Mouse (Mus musculus) limb, embryonic 14.5 days (tissue): ENCODE results near the gene Cxcr1. TPM values are rescaled to one million over a fixed set of nuclear protein-coding genes. Genes with fewer than 3 reads are reported as not detected.
A peak's percentile ranks its signal among the peaks of the same experiment; 100 is the strongest.

Experiments
- ATAC-seq: fragments of 200-750 bp; cut with Nextera tagmentation; 2 replicates; pipeline ENCODE4 v1.8.0; 2017; ENCODE audit warnings: low read depth, moderate number of reproducible peaks, moderate TSS enrichment; ENCODE audit not compliant: low FRiP score
- DNase-seq: peaks from one replicate; pipeline ENCODE4 v3.0.0-alpha.2; 2015; ENCODE audit warnings: low spot score
- H3K27ac ChIP-seq: fragments of 300-500 bp; sonication (generic); replicated peaks from 2 replicates; pipeline ENCODE4 v1.5.1; 2014; ENCODE audit warnings: low read depth, mild to moderate bottlenecking, low read length, moderate library complexity, mixed read lengths
- H3K27me3 ChIP-seq: fragments of 300-500 bp; sonication (generic); 2 replicates; pipeline ENCODE4 v1.6.1; 2014; ENCODE audit warnings: low read length, mixed read lengths; ENCODE audit not compliant: control insufficient read depth, insufficient read depth
- H3K36me3 ChIP-seq: fragments of 300-500 bp; sonication (generic); 2 replicates; pipeline ENCODE4 v1.6.1; 2014; ENCODE audit warnings: mild to moderate bottlenecking, low read length, moderate library complexity, mixed read lengths; ENCODE audit not compliant: control insufficient read depth, insufficient read depth
- H3K4me1 ChIP-seq: fragments of 300-500 bp; sonication (generic); 2 replicates; pipeline ENCODE4 v1.6.1; 2014; ENCODE audit warnings: antibody characterized with exemption, low read length, mixed read lengths; ENCODE audit not compliant: control insufficient read depth, insufficient read depth
- H3K4me2 ChIP-seq: fragments of 300-500 bp; sonication (generic); replicated peaks from 2 replicates; pipeline ENCODE4 v1.6.1; 2014; ENCODE audit warnings: low read depth, mild to moderate bottlenecking, low read length, moderate library complexity; ENCODE audit not compliant: severe bottlenecking
- H3K4me3 ChIP-seq: fragments of 300-500 bp; sonication (generic); replicated peaks from 2 replicates; pipeline ENCODE4 v1.5.1; 2014; ENCODE audit warnings: low read length
- H3K9ac ChIP-seq: fragments of 300-500 bp; sonication (generic); 2 replicates; pipeline ENCODE4 v1.6.1; 2014; ENCODE audit warnings: mild to moderate bottlenecking, low read depth, low read length, moderate library complexity; ENCODE audit not compliant: severe bottlenecking
- H3K9me3 ChIP-seq: fragments of 300-500 bp; sonication (generic); 2 replicates; pipeline ENCODE4 v1.6.1; 2016; ENCODE audit warnings: low read length; ENCODE audit not compliant: control insufficient read depth
- POLR2A ChIP-seq: fragments of 200-500 bp; IDR thresholded peaks from 2 replicates; pipeline ENCODE4 v1.8.0; 2012; ENCODE audit warnings: inconsistent platforms, mild to moderate bottlenecking, moderate library complexity, borderline replicate concordance; ENCODE audit not compliant: insufficient read depth, insufficient read length; ENCODE audit errors: extremely low read depth
- WGBS: fragments of 180-500 bp; shearing (Covaris S2); extraction: QIAGEN DNeasy Blood & Tissue Kit; methylation state at CpG from one replicate; pipeline ENCODE4 v1.1.7; 2014; 5-methylcytosine and 5-hydroxymethylcytosine counted together
- polyA plus RNA-seq, 2 experiments: library from polyadenylated mRNA; depleted of rRNA in 1 of 2; stranded (reverse) in 1 of 2; unstranded in 1 of 2; fragments of >200 nt; fragmentation: Nextera tagmentation in 1 of 2; extraction: Ambion mirVana in 1 of 2; gene quantifications; 2 replicates each; pipeline versions ENCODE4 v1.2.1 to v1.2.3; 2012 to 2014

Gene Cxcr1
- polyA plus RNA-seq, 2 experiments, result not detected

DNA sequence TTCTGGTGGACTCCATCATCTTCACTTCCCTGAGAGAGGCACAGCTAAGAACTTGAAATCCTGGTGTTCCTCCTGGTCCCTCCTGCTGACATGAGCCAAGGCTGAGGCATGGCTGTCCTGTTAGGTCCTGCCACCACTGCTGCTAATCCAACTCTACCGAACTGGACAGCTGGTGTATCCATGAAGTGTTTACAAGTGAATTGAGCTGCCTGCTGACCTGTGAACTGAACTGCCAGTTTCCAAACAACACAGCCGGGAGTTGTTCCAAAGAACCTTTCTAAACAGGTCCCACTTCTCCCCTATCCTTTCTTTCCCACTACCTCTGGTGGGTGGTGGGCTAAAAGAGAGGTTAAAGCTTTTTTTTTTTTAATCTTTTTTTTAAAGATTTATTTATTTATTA lies 35.5 kb upstream of the Cxcr1 start:
- Histone ChIP-seq H3K36me3 (no peaks in the 10 kb centered on the region), H3K4me3 (no peak overlapping the region), H3K4me2 (no peak overlapping the region), H3K4me1 (no peaks in the 10 kb centered on the region), H3K27ac (no peak overlapping the region), H3K27me3 (no peaks in the 10 kb centered on the region), H3K9ac (no peak overlapping the region), H3K9me3 (no peaks in the 10 kb centered on the region)
- WGBS, result 66% methylated on average over 2 of the region's 2 CpGs
- no peak for DNase-seq
- ATAC-seq, result no peak
- TF ChIP-seq POLR2A, result no peak

DNA sequence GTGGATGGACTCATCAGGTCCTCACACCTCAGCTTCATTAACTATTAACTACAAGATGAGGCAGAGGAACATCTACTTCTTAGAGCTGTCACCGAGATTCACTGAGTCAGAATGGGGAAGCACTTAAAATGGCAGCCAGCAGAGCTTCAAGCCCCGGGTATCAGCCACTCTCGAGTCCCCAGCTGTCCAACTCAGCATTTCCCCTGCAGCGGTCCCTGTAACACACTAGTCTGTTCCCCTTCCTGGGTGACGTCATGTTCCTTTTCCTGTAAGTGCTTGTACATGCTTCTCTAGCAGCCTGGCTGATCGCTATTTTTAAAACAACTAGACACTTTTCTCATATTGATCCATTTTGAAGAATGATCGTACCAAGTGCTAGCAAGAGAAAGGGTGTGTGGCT lies 32.9 kb upstream of the Cxcr1 start:
- Histone ChIP-seq H3K36me3 (no peaks in the 10 kb centered on the region), H3K4me2 (no peak overlapping the region), H3K27me3 (no peaks in the 10 kb centered on the region), H3K4me1 (no peaks in the 10 kb centered on the region), H3K27ac (no peak overlapping the region), H3K4me3 (no peak overlapping the region), H3K9me3 (no peaks in the 10 kb centered on the region), H3K9ac (no peak overlapping the region)
- no peak for ATAC-seq
- TF ChIP-seq POLR2A, result no peak
- no peak for DNase-seq
- WGBS, result 71% methylated on average over 7 of the region's 7 CpGs

DNA sequence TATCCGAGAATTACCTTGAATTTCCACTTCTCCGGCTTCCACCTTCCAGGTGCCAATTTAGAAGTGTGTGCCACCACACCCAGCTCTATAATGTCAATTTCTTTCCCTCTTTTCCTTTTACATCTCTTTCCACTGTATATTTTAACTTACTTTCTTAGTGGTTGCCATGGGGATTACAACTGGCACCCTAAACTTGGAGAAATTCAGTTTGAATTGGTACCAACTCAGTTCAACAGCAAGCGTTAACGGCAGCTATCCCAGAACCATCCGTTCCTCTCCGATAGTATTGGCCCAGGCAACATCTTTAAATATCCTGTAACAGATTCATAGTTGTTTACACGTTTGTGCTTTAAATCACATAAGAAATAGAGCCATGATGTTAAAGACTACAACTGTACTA lies 25.5 kb upstream of the Cxcr1 start:
- TF ChIP-seq POLR2A, result no peak
- Histone ChIP-seq H3K9ac (no peak overlapping the region), H3K9me3 (no peaks in the 10 kb centered on the region), H3K4me1 (no peaks in the 10 kb centered on the region), H3K36me3 (no peaks in the 10 kb centered on the region), H3K4me3 (no peak overlapping the region), H3K27me3 (no peaks in the 10 kb centered on the region), H3K4me2 (no peak overlapping the region), H3K27ac (no peak overlapping the region)
- DNase-seq, result no peak
- WGBS, result 87% methylated on average over 7 of the region's 7 CpGs
- ATAC-seq, result no peak

DNA sequence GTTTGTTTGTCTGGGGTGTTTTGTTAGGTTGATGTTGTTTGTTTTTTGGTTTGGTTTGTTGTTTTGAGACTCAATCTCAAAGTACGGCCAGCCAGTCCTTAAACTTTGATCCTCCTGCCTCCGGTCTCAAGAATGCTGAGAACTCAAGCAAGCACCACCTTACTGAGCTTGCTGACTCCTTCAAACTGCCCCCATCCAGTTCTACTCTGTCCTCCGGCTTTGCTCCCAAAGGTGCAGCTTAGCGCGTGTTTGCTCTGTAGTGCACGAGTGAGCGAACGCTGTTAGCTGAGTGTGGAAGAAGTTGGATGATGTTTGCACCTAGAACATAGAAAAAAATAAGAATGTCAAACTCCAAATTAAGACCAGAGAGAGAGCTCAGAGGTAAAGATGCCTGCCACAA lies 14.5 kb upstream of the Cxcr1 start:
- no peak overlapping the region for H3K4me3 ChIP-seq
- no peaks in the 10 kb centered on the region for H3K36me3 ChIP-seq
- no peak for ATAC-seq
- WGBS, result 88% methylated on average over 8 of the region's 8 CpGs
- no peak for DNase-seq
- H3K27me3 ChIP-seq, result no peaks in the 10 kb centered on the region
- H3K9ac ChIP-seq, result no peak overlapping the region
- H3K4me1 ChIP-seq, result no peaks in the 10 kb centered on the region
- no peak overlapping the region for H3K4me2 ChIP-seq
- no peak for TF ChIP-seq POLR2A
- no peaks in the 10 kb centered on the region for H3K9me3 ChIP-seq
- no peak overlapping the region for H3K27ac ChIP-seq

DNA sequence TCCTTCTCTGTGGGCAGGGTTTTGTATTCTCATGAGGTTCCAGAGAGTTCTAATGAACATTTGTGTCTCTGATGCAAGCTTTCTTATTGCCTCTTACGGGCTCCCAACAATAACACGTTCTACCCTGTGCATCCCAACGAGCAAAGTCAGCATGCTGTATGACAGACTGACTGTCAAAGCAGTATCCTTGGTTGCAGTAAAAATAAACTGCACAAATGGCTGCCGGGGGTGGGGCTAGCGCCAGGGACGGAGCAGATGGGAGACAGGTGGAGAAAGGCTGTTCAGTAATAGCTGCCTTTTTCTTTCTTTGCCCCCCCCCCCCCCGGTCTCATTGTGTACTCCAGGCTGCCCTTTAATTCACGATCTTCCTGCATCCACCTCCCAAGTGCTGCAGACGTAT lies 13.5 kb upstream of the Cxcr1 start:
- WGBS, result 53% methylated on average over 8 of the region's 9 CpGs
- ATAC-seq (peak; percentile 37; the same call in 1 of the 2 replicates), DNase-seq (peak; percentile 8)
- no peak for TF ChIP-seq POLR2A
- Histone ChIP-seq H3K36me3 (no peaks in the 10 kb centered on the region), H3K4me3 (no peak overlapping the region), H3K4me2 (no peak overlapping the region), H3K4me1 (no peaks in the 10 kb centered on the region), H3K9ac (no peak overlapping the region), H3K9me3 (no peaks in the 10 kb centered on the region), H3K27me3 (no peaks in the 10 kb centered on the region), H3K27ac (no peak overlapping the region)

DNA sequence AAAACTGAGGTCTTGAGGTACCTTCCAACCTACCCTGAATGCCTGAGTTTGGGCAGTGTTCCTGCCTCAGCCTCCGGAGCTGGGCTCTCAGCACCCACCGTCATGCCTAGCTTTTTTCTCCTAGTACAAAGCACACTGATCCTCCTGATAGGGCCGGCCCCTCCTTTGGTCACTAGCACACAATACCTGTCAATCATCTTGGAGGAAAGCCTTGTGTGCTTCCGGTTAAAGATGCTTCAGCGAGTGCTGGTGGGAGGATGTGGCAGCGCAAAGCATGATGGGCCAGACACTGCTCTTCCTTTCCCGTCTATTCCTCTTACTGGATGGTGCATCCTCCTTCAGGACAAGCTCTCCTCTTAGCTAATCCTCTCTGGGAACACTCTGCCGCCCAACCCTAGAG lies 12.2 kb upstream of the Cxcr1 start:
- DNase-seq, result no peak
- WGBS, result 86% methylated on average over 8 of the region's 8 CpGs

More for the DNA sequence above, 12.2 kb upstream of the Cxcr1 start:
- no peaks in the 10 kb centered on the region for H3K9me3 ChIP-seq
- H3K27me3 ChIP-seq, result no peaks in the 10 kb centered on the region
- H3K4me1 ChIP-seq, result no peaks in the 10 kb centered on the region
- no peak for TF ChIP-seq POLR2A
- H3K4me2 ChIP-seq, result no peak overlapping the region
- H3K9ac ChIP-seq, result no peak overlapping the region
- H3K27ac ChIP-seq, result no peak overlapping the region
- no peaks in the 10 kb centered on the region for H3K36me3 ChIP-seq
- H3K4me3 ChIP-seq, result no peak overlapping the region
- ATAC-seq, result no peak
